Mouse (Mus musculus) forebrain, embryonic 11.5 days (tissue): Measurements from ENCODE around the gene Nop2. TPM values are rescaled to one million over a fixed set of nuclear protein-coding genes. Genes with fewer than 3 reads are reported as not detected.

Experiments used
- ATAC-seq: fragments of 200-750 bp; cut with Nextera tagmentation; replicated peaks from 2 replicates; pipeline ENCODE4 v1.8.0; 2017; ENCODE audit warnings: moderate TSS enrichment; ENCODE audit not compliant: low FRiP score
- DNase-seq: peaks from one replicate; pipeline ENCODE4 v3.0.0-alpha.2; 2017; ENCODE audit warnings: low spot score
- H3K27ac ChIP-seq: fragments of 300-500 bp; sonication (generic); 2 replicates; pipeline ENCODE4 v1.5.1; 2014; ENCODE audit warnings: low read depth, low read length
- H3K27me3 ChIP-seq: fragments of 300-500 bp; sonication (generic); 2 replicates; pipeline ENCODE4 v1.6.1; 2014; ENCODE audit warnings: mild to moderate bottlenecking, low read length, mixed read lengths; ENCODE audit not compliant: control insufficient read depth, insufficient read depth
- H3K36me3 ChIP-seq: fragments of 300-500 bp; sonication (generic); 2 replicates; pipeline ENCODE4 v1.6.1; 2014; ENCODE audit warnings: mild to moderate bottlenecking, low read length, moderate library complexity, mixed read lengths; ENCODE audit not compliant: control insufficient read depth, insufficient read depth
- H3K4me1 ChIP-seq: fragments of 300-500 bp; sonication (generic); replicated peaks from 2 replicates; pipeline ENCODE4 v1.6.1; 2014; ENCODE audit warnings: low read length, mixed read lengths; ENCODE audit not compliant: control insufficient read depth, insufficient read depth
- H3K4me2 ChIP-seq: fragments of 300-500 bp; sonication (generic); 2 replicates; pipeline ENCODE4 v1.6.1; 2014; ENCODE audit warnings: low read depth, mild to moderate bottlenecking, low read length, moderate library complexity, mixed read lengths; ENCODE audit not compliant: severe bottlenecking
- H3K4me3 ChIP-seq: fragments of 300-500 bp; sonication (generic); 2 replicates; pipeline ENCODE4 v1.5.1; 2014; ENCODE audit warnings: low read depth, low read length
- H3K9ac ChIP-seq: fragments of 300-500 bp; sonication (generic); 2 replicates; pipeline ENCODE4 v1.6.1; 2014; ENCODE audit warnings: low read length
- H3K9me3 ChIP-seq: fragments of 300-500 bp; sonication (generic); 2 replicates; pipeline ENCODE4 v1.6.1; 2016; ENCODE audit warnings: low read length, mixed read lengths; ENCODE audit not compliant: control insufficient read depth
- WGBS: fragments of 180-500 bp; shearing (Covaris S2); extraction: QIAGEN DNeasy Blood & Tissue Kit; methylation state at CpG from one replicate; pipeline ENCODE4 v1.1.7; 2014; 5-methylcytosine and 5-hydroxymethylcytosine counted together
- polyA plus RNA-seq: library from polyadenylated mRNA; unstranded; fragments of >200 nt; fragmentation: Nextera tagmentation; extraction: Ambion mirVana; gene quantifications from 2 replicates; pipeline ENCODE4 v1.2.1, GENCODE M21; 2014

The Nop2 gene
- polyA plus RNA-seq, 1 experiment from 2014 or later = 65.4 TPM

DNA sequence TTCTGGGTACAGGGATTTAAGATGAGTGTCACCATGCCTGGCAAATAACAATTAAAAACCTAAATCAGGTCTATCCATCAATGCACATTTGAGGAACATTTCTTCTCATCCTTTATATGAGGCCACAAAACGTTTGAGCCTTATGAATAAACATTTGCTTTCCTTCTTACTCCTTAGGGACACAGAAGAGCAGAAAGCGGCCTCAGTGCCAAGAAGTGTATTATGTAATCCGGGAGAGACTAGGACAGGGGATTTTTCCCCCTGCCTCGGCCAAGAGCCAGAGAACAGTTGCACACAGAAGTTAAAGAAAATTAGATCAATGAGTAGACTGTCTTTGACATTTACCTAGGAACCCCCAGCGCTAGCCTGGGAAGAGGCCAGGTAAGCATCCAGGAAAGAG, 50.4 kb downstream of the Nop2 start:
- H3K4me1 ChIP-seq = no peaks in the 10 kb centered on the region

DNA sequence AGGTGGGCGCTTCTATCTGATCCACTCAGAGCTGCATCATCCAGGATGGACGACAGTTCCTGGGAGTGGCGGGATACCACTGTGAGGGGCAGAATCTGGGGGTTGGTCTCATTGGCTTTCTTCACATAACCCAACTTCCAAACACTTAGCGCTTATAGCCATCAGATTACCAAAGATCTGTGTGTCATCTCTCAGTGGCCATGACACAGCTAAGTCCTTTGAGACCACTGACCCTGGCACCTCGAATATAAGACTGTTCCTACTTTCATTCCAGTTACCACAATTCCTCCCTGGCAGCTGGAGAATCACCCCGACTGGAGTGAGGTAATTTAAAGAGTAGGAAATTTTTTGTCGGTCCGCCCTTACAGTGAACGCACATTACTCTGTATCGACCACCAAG, 54.5 kb downstream of the Nop2 start:
- DNase-seq (peak; percentile 30), ATAC-seq (no peak)
- Histone ChIP-seq H3K36me3 (peaks cover 41% of the 10 kb centered on the region), H3K9me3 (no peaks in the 10 kb centered on the region), H3K4me1 (0 out of 2 replicates have a peak, but pooled peaks cover 2% of the 10 kb centered on the region), H3K27me3 (no peaks in the 10 kb centered on the region), H3K27ac (no peak overlapping the region), H3K4me3 (no peak overlapping the region), H3K4me2 (no peak overlapping the region), H3K9ac (no peak overlapping the region)
- 95% methylated on average over 10 of the region's 10 CpGs for WGBS

More for the DNA sequence above, 50.4 kb downstream of the Nop2 start:
- H3K4me3 ChIP-seq = no peak overlapping the region
- ATAC-seq = no peak
- no peak overlapping the region for H3K27ac ChIP-seq
- no peak overlapping the region for H3K4me2 ChIP-seq
- H3K27me3 ChIP-seq = no peaks in the 10 kb centered on the region
- 86% methylated on average over 5 of the region's 5 CpGs for WGBS
- H3K9me3 ChIP-seq = no peaks in the 10 kb centered on the region
- H3K9ac ChIP-seq = no peak overlapping the region
- peak; percentile 19 for DNase-seq
- peaks cover 52% of the 10 kb centered on the region for H3K36me3 ChIP-seq

DNA sequence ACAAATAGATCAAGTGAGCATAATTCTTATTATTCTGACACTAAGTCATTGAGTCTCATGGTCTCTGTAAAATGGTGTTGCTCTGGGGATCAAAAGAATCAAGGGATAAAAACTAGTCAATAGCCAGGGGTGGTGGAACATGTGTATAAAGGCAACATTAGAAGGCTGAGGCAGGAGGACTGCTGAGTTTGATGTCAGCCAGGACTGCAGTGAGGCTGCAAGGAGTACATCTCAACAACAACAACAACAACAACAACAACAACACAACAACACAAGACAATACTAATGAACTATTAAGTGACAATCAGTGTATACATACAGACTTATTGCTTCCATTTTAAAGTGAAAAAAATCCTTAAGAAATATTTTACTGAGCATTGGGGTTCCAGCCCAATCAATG, 59.1 kb downstream of the Nop2 start:
- H3K36me3 ChIP-seq = peaks cover 24% of the 10 kb centered on the region; the same call in 1 of the 2 replicates
- peak overlapping the region; percentile 100 for H3K27ac ChIP-seq
- DNase-seq (peak; percentile 50), ATAC-seq (no peak)
- H3K4me2 ChIP-seq = peak overlapping the region; percentile 86
- H3K4me3 ChIP-seq = peak overlapping the region; percentile 68
- H3K9ac ChIP-seq = peak overlapping the region; percentile 92
- H3K27me3 ChIP-seq = no peaks in the 10 kb centered on the region
- H3K4me1 ChIP-seq = peaks cover 5% of the 10 kb centered on the region; the same call in 1 of the 2 replicates
- no peaks in the 10 kb centered on the region for H3K9me3 ChIP-seq

DNA sequence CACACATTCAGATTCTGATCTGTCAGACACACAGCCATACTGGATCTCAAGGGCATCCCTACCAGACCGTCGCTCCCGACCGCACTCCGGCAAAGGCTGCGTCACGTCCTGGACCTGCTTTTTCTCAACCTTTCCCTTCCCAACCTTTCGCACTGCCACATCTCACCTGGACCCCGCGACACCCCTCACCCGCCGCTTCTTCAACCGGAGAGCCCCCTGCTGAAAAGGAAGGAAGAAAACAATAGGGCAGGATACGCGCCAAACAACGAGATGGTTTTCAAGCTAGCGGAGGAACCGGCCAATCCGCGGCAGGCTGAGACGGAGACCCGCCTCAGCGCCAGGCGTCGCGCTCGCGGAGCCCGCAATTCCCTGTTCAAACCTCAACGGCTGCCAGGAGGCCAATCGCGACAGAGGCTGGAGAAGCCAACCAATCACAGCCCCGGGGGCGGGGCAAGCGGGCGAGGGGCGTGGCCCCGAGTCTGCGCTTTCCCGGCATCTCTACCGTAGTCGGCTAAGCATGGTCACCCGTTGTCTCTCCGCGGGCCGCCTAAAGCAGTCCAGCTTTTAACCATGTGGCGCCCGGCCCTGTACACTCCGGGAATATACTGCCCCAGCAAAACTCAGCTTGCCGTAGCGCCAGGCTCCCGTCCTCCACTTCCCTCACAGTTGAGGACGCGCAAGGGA, 59.8 kb downstream of the Nop2 start, which contains the start of the genes Ncapd2 and Mrpl51:
Gene Ncapd2 (minus strand): TSS at position 370 of the 684 bp plus-strand sequence.
Gene Mrpl51 (plus strand): TSS at position 470 of the 684 bp plus-strand sequence.
- peak within 1 kb of the TSS; percentile 86 for H3K4me2 ChIP-seq
- ATAC-seq (peak; percentile 96), DNase-seq (peak; percentile 99)
- H3K36me3 ChIP-seq = peaks cover 20% of the 10 kb centered on the region; the same call in 1 of the 2 replicates
- peaks cover 5% of the 10 kb centered on the region; the same call in 1 of the 2 replicates for H3K4me1 ChIP-seq
- H3K27ac ChIP-seq = peak within 1 kb of the TSS; percentile 100
- H3K27me3 ChIP-seq = no peaks in the 10 kb centered on the region
- H3K9ac ChIP-seq = peak within 1 kb of the TSS; percentile 92
- H3K9me3 ChIP-seq = no peaks in the 10 kb centered on the region
- peak within 1 kb of the TSS; percentile 68 for H3K4me3 ChIP-seq
- WGBS = under 1% methylated on average over 54 of the region's 54 CpGs

DNA sequence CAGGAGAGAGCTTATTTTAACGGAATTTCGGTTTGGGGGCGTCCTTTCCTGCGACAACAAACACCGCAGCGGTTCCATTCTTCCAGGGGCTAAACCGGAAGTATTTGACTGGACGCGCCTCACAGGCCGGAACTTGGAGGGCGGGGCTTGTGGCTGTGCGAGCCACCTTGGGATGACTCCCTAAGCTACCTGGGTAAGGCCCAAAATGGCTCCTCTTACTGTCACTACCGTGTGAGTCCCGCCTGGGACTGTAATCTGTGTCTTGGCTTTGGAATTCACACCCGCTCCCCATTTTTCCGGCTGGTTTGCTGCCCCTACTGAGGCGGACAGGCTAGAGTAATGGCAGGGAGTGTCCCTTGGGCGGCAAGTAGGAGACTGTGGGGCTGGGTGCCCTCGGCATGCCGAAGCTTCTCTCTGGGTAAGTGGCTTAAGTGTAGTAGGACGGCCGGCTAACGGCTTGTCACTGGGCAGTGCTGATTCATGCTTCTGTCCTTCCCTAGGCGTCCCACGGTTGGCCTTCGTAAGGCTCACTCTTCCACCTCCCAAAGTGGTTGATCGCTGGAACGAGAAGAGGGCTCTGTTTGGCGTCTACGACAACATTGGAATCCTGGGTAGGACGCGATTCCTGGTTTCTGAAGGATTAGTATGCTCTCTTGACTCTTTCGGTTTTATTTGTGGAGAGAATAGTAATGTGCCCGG, 60.5 kb downstream of the Nop2 start:
- peaks cover 5% of the 10 kb centered on the region; the same call in 1 of the 2 replicates for H3K4me1 ChIP-seq
- no peaks in the 10 kb centered on the region for H3K27me3 ChIP-seq
- peak; percentile 93 for ATAC-seq
- H3K9me3 ChIP-seq = no peaks in the 10 kb centered on the region
- peaks cover 20% of the 10 kb centered on the region; the same call in 1 of the 2 replicates for H3K36me3 ChIP-seq
- under 1% methylated on average over 34 of the region's 34 CpGs for WGBS
- H3K9ac ChIP-seq = peak overlapping the region; percentile 92
- DNase-seq = peak; percentile 94
- H3K4me2 ChIP-seq = peak overlapping the region; percentile 86
- H3K27ac ChIP-seq = peak overlapping the region; percentile 100
- peak overlapping the region; percentile 68 for H3K4me3 ChIP-seq

DNA sequence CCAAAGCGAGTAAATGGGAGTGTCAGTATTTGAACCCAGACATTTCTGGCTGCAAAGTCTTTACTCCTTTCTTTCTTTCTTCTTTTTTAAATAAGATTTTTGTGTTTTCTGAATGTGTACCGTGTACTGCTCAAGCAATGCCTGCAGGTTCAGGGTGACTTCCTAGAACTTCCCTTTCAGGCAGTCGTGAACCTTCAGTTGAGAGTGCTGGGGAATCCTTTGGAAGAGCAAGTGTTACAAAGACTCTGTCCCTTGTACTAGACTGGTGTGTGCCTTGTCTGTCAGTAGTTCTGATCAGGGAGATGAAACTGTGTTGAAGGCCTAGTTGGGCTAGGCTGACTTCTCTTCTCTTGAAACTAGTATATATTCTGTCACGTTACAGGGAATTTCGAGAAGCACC, 61.1 kb downstream of the Nop2 start:
- H3K27me3 ChIP-seq = no peaks in the 10 kb centered on the region
- H3K9ac ChIP-seq = peak overlapping the region; percentile 92
- no peak for DNase-seq
- 54% methylated on average over 5 of the region's 5 CpGs for WGBS
- H3K4me1 ChIP-seq = peaks cover 5% of the 10 kb centered on the region; the same call in 1 of the 2 replicates
- peak overlapping the region; percentile 68 for H3K4me3 ChIP-seq
- peaks cover 20% of the 10 kb centered on the region; the same call in 1 of the 2 replicates for H3K36me3 ChIP-seq
- H3K4me2 ChIP-seq = peak overlapping the region; percentile 86
- ATAC-seq = no peak
- H3K9me3 ChIP-seq = no peaks in the 10 kb centered on the region
- H3K27ac ChIP-seq = no peak overlapping the region

DNA sequence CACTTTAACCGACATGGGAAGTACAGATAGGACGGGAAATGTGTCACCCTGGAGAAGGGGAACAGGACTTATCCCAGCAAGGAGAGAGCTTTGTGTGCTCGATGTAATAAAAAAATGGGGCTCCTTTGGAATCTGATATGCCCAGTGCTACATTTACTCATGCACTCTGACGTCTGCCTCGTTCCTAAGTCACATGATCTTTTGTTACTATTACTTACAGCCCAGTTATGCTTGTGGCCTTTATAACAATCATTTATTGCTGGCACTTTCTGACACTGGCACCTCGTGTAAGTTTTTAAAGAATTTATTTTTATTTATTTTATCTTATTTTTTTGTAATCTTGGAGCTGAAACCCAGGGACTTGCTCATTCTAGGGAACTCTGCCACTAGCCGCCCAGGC, 61.7 kb downstream of the Nop2 start:
- Histone ChIP-seq H3K4me1 (peaks cover 5% of the 10 kb centered on the region; the same call in 1 of the 2 replicates), H3K27me3 (no peaks in the 10 kb centered on the region), H3K9ac (no peak overlapping the region), H3K36me3 (peaks cover 14% of the 10 kb centered on the region; the same call in 1 of the 2 replicates), H3K9me3 (no peaks in the 10 kb centered on the region), H3K4me3 (no peak overlapping the region), H3K27ac (no peak overlapping the region), H3K4me2 (no peak overlapping the region)
- no peak for ATAC-seq
- no peak for DNase-seq
- 84% methylated on average over 7 of the region's 7 CpGs for whole genome bisulfite sequencing
